Mouse (Mus musculus) telencephalon, adult 2 months (tissue): ENCODE measurements around the gene Omd.
A peak's percentile ranks its signal among the peaks of the same experiment; 100 is the strongest.
"Not testable (repeated sequence)": the region's sequence is repeated elsewhere in the genome, so short reads cannot be mapped to it uniquely, and the experiment has no call there.

Source experiments
- DNase-seq: peaks from one replicate; pipeline ENCODE4 v3.0.0-alpha.2; 2011; ENCODE audit warnings: low read depth, low spot score

The Omd gene

GRCm38 (mm10) chr13:49581541-49582530 lies at the start of gene Omd:
Gene Omd, plus strand, starts transcription at chr13:49582462.
- DNase-seq = no peak

GRCm38 (mm10) chr13:49536946-49537345 lies 45.3 kb upstream of the Omd start:
- DNase-seq = no peak

- DNase-seq = no peak
These were observed 43.6 kb upstream of the Omd start for GRCm38 (mm10) chr13:49538693-49539092.

- no peak for DNase-seq
These were observed 38.0 kb upstream of the Omd start, which contains the start of gene Aspn for GRCm38 (mm10) chr13:49544279-49544678. Gene Aspn, plus strand, starts transcription at chr13:49544443.

- no peak for DNase-seq
These were observed 36.6 kb upstream of the Omd start for GRCm38 (mm10) chr13:49545646-49546045.

- DNase-seq = no peak
These were observed 35.7 kb upstream of the Omd start for GRCm38 (mm10) chr13:49546517-49546916.

- no peak for DNase-seq
These were observed 34.6 kb upstream of the Omd start for GRCm38 (mm10) chr13:49547563-49548150.

GRCm38 (mm10) chr13:49549616-49550015 lies 32.6 kb upstream of the Omd start:
- no peak for DNase-seq

GRCm38 (mm10) chr13:49554519-49554918 lies 27.7 kb upstream of the Omd start:
- no peak for DNase-seq

GRCm38 (mm10) chr13:49556203-49556602 lies 26.1 kb upstream of the Omd start:
- peak; percentile 3 for DNase-seq

- DNase-seq = no peak
These were observed 25.3 kb upstream of the Omd start for GRCm38 (mm10) chr13:49556924-49557323.

- DNase-seq = no peak
These were observed 23.1 kb upstream of the Omd start for GRCm38 (mm10) chr13:49559185-49559584.

GRCm38 (mm10) chr13:49560886-49561285 lies 21.4 kb upstream of the Omd start:
- no peak for DNase-seq

- DNase-seq = no peak
These were observed 17.9 kb upstream of the Omd start for GRCm38 (mm10) chr13:49564347-49564746.

- DNase-seq = no peak
These were observed 11.9 kb upstream of the Omd start for GRCm38 (mm10) chr13:49570371-49570770.

GRCm38 (mm10) chr13:49571418-49571817 lies 10.8 kb upstream of the Omd start:
- no peak for DNase-seq

- DNase-seq = no peak
These were observed 1.6 kb downstream of the Omd start for GRCm38 (mm10) chr13:49583859-49584258.

- DNase-seq = no peak
These were observed 2.2 kb downstream of the Omd start for GRCm38 (mm10) chr13:49584307-49585005.

- DNase-seq = peak; percentile 2
These were observed 3.8 kb downstream of the Omd start for GRCm38 (mm10) chr13:49586062-49586461.

- DNase-seq = not testable (repeated sequence)
These were observed 20.3 kb downstream of the Omd start for GRCm38 (mm10) chr13:49602541-49602940.

GRCm38 (mm10) chr13:49603603-49604002 lies 21.3 kb downstream of the Omd start:
- DNase-seq = no peak

GRCm38 (mm10) chr13:49607714-49608113 lies 25.5 kb downstream of the Omd start, which contains the start of gene Ogn:
Gene Ogn, plus strand, starts transcription at chr13:49608046.
- DNase-seq = no peak
